Comparison of ENCODE assay signal across 14 mouse cellular contexts in the genomic region with DNA sequence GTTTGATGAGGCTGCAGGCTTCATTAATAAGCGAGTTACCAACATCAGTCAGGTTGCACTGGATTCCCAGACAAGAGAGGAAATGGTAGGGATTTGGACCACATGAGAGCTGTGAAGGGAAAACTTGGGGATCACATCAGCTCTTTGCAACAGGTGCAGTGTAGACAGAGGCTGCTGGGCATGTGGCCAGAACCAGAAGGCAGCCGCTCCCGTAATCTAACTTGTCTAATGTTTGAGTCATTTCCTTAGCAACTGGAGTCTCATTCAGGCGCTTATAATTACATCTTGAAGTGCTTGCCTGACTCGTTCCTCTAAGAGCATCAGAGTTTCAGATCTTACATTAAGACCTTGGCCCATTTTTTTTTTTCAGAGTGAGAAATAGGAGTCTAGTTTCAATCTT.
DNase-seq lines count a peak whose midpoint lies in the region; ATAC-seq and TF ChIP-seq lines count a peak whose summit lies in the region.
"Had no signal": no experiment of that assay in that cellular context is flagged by ENCODE, and none has a peak within 500 bp of the region (broad histone marks: within the 10 kb centered on the region; RNA-seq: fewer than 3 reads in every experiment).

No protein-coding gene starts in this region.

- peak; percentile 47; the same call in 1 of the 2 replicates for ATAC-seq in lung, embryonic 16.5 days (ENCODE audit: low read depth)
- no peak for ATAC-seq in stomach, postnatal 0 days (ENCODE audit: low FRiP score, low TSS enrichment)
- ATAC-seq in midbrain, embryonic 16.5 days = no peak
- ATAC-seq: intestine, embryonic 15.5 days; lung, postnatal 0 days had no signal

- no peak for TF ChIP-seq CTCF in stomach, postnatal 0 days (IDR thresholded peaks at IDR 0.05; ENCODE audit: low read depth)

- no peaks in the 10 kb centered on the region for H3K4me1 ChIP-seq in lung, embryonic 16.5 days (replicated peaks; ENCODE audit: control insufficient read depth, insufficient read depth, low read length)
- H3K4me1 ChIP-seq in stomach, postnatal 0 days (replicated peaks; ENCODE audit: control insufficient read depth, insufficient read depth) = no peaks in the 10 kb centered on the region
- no peaks in the 10 kb centered on the region for H3K4me1 ChIP-seq in midbrain, embryonic 16.5 days (ENCODE audit: control insufficient read depth, insufficient read depth, low read length)
- H3K4me1 ChIP-seq: intestine, embryonic 15.5 days had no signal

- TF ChIP-seq EP300 in stomach, postnatal 0 days (optimal IDR thresholded peaks at IDR 0.05) = no peak

- H3K27ac ChIP-seq in lung, embryonic 16.5 days (ENCODE audit: low read length) = no peak overlapping the region
- H3K27ac ChIP-seq in stomach, postnatal 0 days (replicated peaks) = no peak overlapping the region
- no peak overlapping the region for H3K27ac ChIP-seq in midbrain, embryonic 16.5 days (ENCODE audit: low read length)
- H3K27ac ChIP-seq: intestine, embryonic 15.5 days had no signal

- H3K4me2 ChIP-seq in lung, embryonic 16.5 days (ENCODE audit: low read depth, low read length) = no peak overlapping the region
- no peak overlapping the region for H3K4me2 ChIP-seq in stomach, postnatal 0 days (replicated peaks; ENCODE audit: low read depth)
- H3K4me2 ChIP-seq in midbrain, embryonic 16.5 days (ENCODE audit: low read length) = no peak overlapping the region
- H3K4me2 ChIP-seq: intestine, embryonic 15.5 days had no signal

- H3K36me3 ChIP-seq in lung, embryonic 16.5 days (ENCODE audit: control insufficient read depth, insufficient read depth, low read length) = no peaks in the 10 kb centered on the region
- no peaks in the 10 kb centered on the region for H3K36me3 ChIP-seq in stomach, postnatal 0 days (ENCODE audit: control insufficient read depth, insufficient read depth, low read length)
- no peaks in the 10 kb centered on the region for H3K36me3 ChIP-seq in midbrain, embryonic 16.5 days (ENCODE audit: control insufficient read depth, insufficient read depth, low read length)
- H3K36me3 ChIP-seq: intestine, embryonic 15.5 days had no signal

- no peaks in the 10 kb centered on the region for H3K9me3 ChIP-seq in lung, embryonic 16.5 days (ENCODE audit: control insufficient read depth, low read length)
- no peaks in the 10 kb centered on the region for H3K9me3 ChIP-seq in stomach, postnatal 0 days (ENCODE audit: control insufficient read depth, low read length)
- no peaks in the 10 kb centered on the region for H3K9me3 ChIP-seq in midbrain, embryonic 16.5 days (replicated peaks; ENCODE audit: control insufficient read depth, low read length, poor library complexity, severe bottlenecking)
- H3K9me3 ChIP-seq: intestine, embryonic 15.5 days had no signal

- WGBS in lung, embryonic 16.5 days = 19% methylated on average over 5 of the region's 5 CpGs
- WGBS in stomach, postnatal 0 days = 23% methylated on average over 5 of the region's 5 CpGs
- 55% methylated on average over 5 of the region's 5 CpGs for WGBS in midbrain, embryonic 16.5 days

- intact Hi-C loops in left cerebral cortex, postnatal 10 days (cut with DNase I) = no loop called here

- no peak overlapping the region for H3K9ac ChIP-seq in lung, embryonic 16.5 days (ENCODE audit: low read length)
- H3K9ac ChIP-seq in stomach, postnatal 0 days (ENCODE audit: low read length) = no peak overlapping the region
- no peak overlapping the region for H3K9ac ChIP-seq in midbrain, embryonic 16.5 days (ENCODE audit: low read depth, low read length)
- H3K9ac ChIP-seq: intestine, embryonic 15.5 days had no signal

- H3K27me3 ChIP-seq in lung, embryonic 16.5 days (ENCODE audit: control insufficient read depth, insufficient read depth, low read depth, low read length) = no peaks in the 10 kb centered on the region
- H3K27me3 ChIP-seq in stomach, postnatal 0 days (ENCODE audit: control insufficient read depth, insufficient read depth, low read length) = no peaks in the 10 kb centered on the region
- H3K27me3 ChIP-seq in midbrain, embryonic 16.5 days (ENCODE audit: control insufficient read depth, insufficient read depth, low read depth, low read length) = no peaks in the 10 kb centered on the region
- H3K27me3 ChIP-seq: intestine, embryonic 15.5 days had no signal

- DNase-seq in heart, adult 11 months = peak; percentile 86
- no peak for DNase-seq in heart, adult 8-10 months (ENCODE audit: low spot score)
- DNase-seq in lung, postnatal 4 days = no peak
- peak; percentile 4 to 38 for DNase-seq in left cerebral cortex, postnatal 10 days (ENCODE audit: extremely low spot score in 1 of 2, low spot score in 2 of 2)
- peak; percentile 33 for DNase-seq in stomach, postnatal 0 days (ENCODE audit: low spot score)
- no peak for DNase-seq in urinary bladder, postnatal 10 days (ENCODE audit: low spot score)
- DNase-seq: cerebellum, adult 11-12 months; heart, adult 18-20 months; retina, postnatal 1 day; thymus, postnatal 25 days had no signal

- H3K4me3 ChIP-seq in lung, embryonic 16.5 days (ENCODE audit: low read length) = no peak overlapping the region
- H3K4me3 ChIP-seq in stomach, postnatal 0 days (ENCODE audit: low read depth, low read length) = no peak overlapping the region
- H3K4me3 ChIP-seq in midbrain, embryonic 16.5 days (ENCODE audit: low read depth, low read length) = no peak overlapping the region
- H3K4me3 ChIP-seq: intestine, embryonic 15.5 days had no signal

Comparison
In these comparisons a context has a peak if more than half of its experiments do, and no peak if none do; other contexts are left out.
1. DNase-seq: peak in heart, adult 11 months (single experiment), left cerebral cortex, postnatal 10 days (2 of 2) and stomach, postnatal 0 days (single experiment); none in heart, adult 8-10 months (single experiment), lung, postnatal 4 days (0 of 2) and urinary bladder, postnatal 10 days (single experiment).